Mouse (Mus musculus) thymus, adult 2 months (tissue): ENCODE results near the gene Abcg5.

Experiments used
- CTCF ChIP-seq: fragments of 200-500 bp; IDR thresholded peaks from 2 replicates; pipeline ENCODE4 v1.5.1; 2012; ENCODE audit warnings: mild to moderate bottlenecking, control low read depth, low read length, moderate library complexity, borderline replicate concordance; ENCODE audit not compliant: control insufficient read depth, poor library complexity, insufficient read depth; ENCODE audit errors: extremely low read depth
- POLR2A ChIP-seq: fragments of 200-500 bp; IDR thresholded peaks from 2 replicates; pipeline ENCODE4 v1.6.1; 2012; ENCODE audit warnings: mild to moderate bottlenecking, low read length, control low read depth, moderate library complexity; ENCODE audit not compliant: control insufficient read depth, poor library complexity, insufficient read depth; ENCODE audit errors: extremely low read depth

- TF ChIP-seq CTCF = peak; percentile 53; the same call in 1 of the 2 replicates
- no peak for TF ChIP-seq POLR2A
Measured at GRCm38 (mm10) chr17:84698727-84699126, 15.9 kb upstream of the Abcg5 start.
